Mouse (Mus musculus) hindbrain, embryonic 13.5 days (tissue): ENCODE results near the gene Sco1. TPM values are rescaled to one million over a fixed set of nuclear protein-coding genes. Genes with fewer than 3 reads are reported as not detected.
A peak's percentile ranks its signal among the peaks of the same experiment; 100 is the strongest.

ENCODE experiments used
- ATAC-seq: fragments of 200-750 bp; cut with Nextera tagmentation; 2 replicates; pipeline ENCODE4 v1.8.0; 2017; ENCODE audit warnings: moderate TSS enrichment; ENCODE audit not compliant: low FRiP score
- H3K27ac ChIP-seq: fragments of 300-500 bp; sonication (generic); 2 replicates; pipeline ENCODE4 v1.5.1; 2015; ENCODE audit warnings: inconsistent platforms, mild to moderate bottlenecking, moderate library complexity
- H3K27me3 ChIP-seq: fragments of 300-500 bp; sonication (generic); 2 replicates; pipeline ENCODE4 v1.6.1; 2015; ENCODE audit warnings: mild to moderate bottlenecking, inconsistent platforms
- H3K36me3 ChIP-seq: fragments of 300-500 bp; sonication (generic); 2 replicates; pipeline ENCODE4 v1.6.1; 2015; ENCODE audit warnings: mild to moderate bottlenecking, inconsistent platforms
- H3K4me1 ChIP-seq: fragments of 300-500 bp; sonication (generic); replicated peaks from 2 replicates; pipeline ENCODE4 v1.6.1; 2015; ENCODE audit warnings: inconsistent platforms
- H3K4me2 ChIP-seq: fragments of 300-500 bp; sonication (generic); 2 replicates; pipeline ENCODE4 v1.6.1; 2015; ENCODE audit warnings: inconsistent platforms, mild to moderate bottlenecking, moderate library complexity
- H3K4me3 ChIP-seq: fragments of 300-500 bp; sonication (generic); 2 replicates; pipeline ENCODE4 v1.5.1; 2015; ENCODE audit warnings: mild to moderate bottlenecking, inconsistent platforms
- H3K9ac ChIP-seq: fragments of 300-500 bp; sonication (generic); 2 replicates; pipeline ENCODE4 v1.6.1; 2015; ENCODE audit warnings: mild to moderate bottlenecking, inconsistent platforms
- H3K9me3 ChIP-seq: fragments of 300-500 bp; sonication (generic); 2 replicates; pipeline ENCODE4 v1.6.1; 2016; ENCODE audit warnings: inconsistent platforms
- WGBS: fragments of 180-500 bp; shearing (Covaris S2); methylation state at CpG from one replicate; pipeline ENCODE4 v1.1.7; 2015; 5-methylcytosine and 5-hydroxymethylcytosine counted together
- microRNA-seq: library from miRNA; unstranded; fragments of <30 nt; microRNA quantifications from one replicate; pipeline ENCODE4, GENCODE M21; 2016
- polyA plus RNA-seq: library from polyadenylated mRNA; unstranded; fragments of >200 nt; fragmentation: Nextera tagmentation; extraction: Ambion mirVana; gene quantifications from 2 replicates; pipeline ENCODE4 v1.2.1, GENCODE M21; 2015

Sco1 gene
- polyA plus RNA-seq, 1 experiment from 2014 or later, result 13.1 TPM

DNA sequence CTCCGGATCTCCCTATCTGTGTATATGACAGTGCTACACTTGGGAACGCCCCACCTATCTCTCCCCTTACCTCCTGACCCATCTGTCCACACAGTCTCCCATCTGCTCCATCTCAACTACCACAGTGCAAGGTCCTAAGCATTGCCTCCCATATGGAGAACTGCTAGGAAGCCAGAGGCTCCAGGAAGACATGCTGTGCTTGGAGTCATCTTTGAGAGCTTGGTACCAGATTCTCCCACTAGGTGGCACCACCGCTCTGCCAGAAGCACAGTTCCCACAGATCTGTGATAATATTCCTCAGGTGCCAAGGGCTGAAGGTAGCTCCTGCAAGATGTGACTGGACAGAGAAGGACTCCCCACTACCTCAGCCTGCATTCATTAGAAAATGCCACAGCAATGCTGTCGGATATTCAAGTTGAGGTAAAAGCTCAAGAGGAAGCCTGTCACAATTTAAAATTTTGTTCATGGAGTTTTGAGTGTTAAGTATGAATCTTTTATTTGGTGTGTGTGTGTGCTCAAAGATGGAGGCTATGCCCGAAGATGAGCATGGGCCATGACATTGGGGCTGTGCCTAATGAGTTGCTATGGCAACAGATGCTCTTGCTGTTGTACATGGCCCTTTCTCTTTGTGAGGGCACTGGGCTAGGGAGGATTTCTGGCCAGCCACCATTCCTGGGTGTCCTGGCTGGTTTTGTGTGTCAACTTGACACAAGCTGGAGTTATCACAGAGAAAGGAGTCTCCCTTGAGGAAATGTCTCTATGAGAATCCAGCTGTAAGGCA is 57.9 kb downstream of the Sco1 start:
- 33% methylated on average over 5 of the region's 5 CpGs for WGBS
- no peak overlapping the region for H3K27ac ChIP-seq

DNA sequence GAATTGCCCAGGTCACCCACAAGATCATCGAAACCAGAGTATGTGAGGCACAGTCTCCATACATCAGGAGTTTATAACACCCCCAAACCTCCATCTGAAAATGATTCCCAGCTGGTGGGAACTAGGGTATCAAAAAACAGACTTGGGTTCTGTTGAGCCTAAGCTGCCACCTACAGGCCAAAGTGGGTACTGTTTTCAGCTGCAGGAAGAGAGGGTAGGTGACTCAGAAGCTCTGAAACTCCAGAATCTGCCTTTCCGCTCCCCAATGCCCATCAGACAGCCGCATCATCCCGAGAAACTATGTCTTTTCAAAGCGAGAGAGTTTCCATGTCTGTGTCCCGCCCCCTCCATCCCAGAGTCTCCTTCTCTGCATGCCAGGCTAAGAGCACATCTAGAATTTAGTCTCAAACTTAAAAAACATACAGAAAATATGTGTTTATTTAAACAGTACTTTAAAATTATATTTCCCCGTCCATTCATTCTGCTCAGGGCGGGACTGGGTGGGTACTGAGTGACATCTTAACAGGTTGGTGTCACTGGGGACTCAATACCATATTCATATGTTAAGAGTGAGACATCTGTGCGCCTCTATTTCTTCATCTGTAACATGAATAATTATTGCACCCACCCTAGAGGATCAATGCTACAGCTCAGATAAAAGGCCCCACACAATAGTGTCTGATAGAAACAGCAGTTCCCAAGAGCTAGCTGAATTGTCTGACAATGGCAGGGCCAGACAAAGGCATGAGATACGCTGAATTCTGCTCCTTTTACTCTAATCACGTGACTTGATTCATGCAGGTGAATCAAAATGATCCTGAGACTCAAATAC is 59.8 kb downstream of the Sco1 start:
- H3K4me3 ChIP-seq, result no peak overlapping the region
- no peak overlapping the region for H3K27ac ChIP-seq
- no peaks in the 10 kb centered on the region for H3K36me3 ChIP-seq
- H3K9me3 ChIP-seq, result no peaks in the 10 kb centered on the region
- 0 out of 2 replicates have a peak, but pooled peaks cover 6% of the 10 kb centered on the region for H3K27me3 ChIP-seq
- no peaks in the 10 kb centered on the region for H3K4me1 ChIP-seq
- no peak overlapping the region for H3K9ac ChIP-seq
- 28% methylated on average over 11 of the region's 11 CpGs for WGBS
- ATAC-seq, result no peak; the same call in 1 of the 2 replicates
- no peak overlapping the region for H3K4me2 ChIP-seq

More for the DNA sequence above, 57.9 kb downstream of the Sco1 start:
- no peak overlapping the region for H3K4me3 ChIP-seq
- no peaks in the 10 kb centered on the region for H3K36me3 ChIP-seq
- no peak overlapping the region for H3K4me2 ChIP-seq
- no peaks in the 10 kb centered on the region for H3K9me3 ChIP-seq
- ATAC-seq, result peak; percentile 68; the same call in 1 of the 2 replicates
- 0 out of 2 replicates have a peak, but pooled peaks cover 6% of the 10 kb centered on the region for H3K27me3 ChIP-seq
- no peak overlapping the region for H3K9ac ChIP-seq
- H3K4me1 ChIP-seq, result peaks cover 5% of the 10 kb centered on the region; the same call in 1 of the 2 replicates

DNA sequence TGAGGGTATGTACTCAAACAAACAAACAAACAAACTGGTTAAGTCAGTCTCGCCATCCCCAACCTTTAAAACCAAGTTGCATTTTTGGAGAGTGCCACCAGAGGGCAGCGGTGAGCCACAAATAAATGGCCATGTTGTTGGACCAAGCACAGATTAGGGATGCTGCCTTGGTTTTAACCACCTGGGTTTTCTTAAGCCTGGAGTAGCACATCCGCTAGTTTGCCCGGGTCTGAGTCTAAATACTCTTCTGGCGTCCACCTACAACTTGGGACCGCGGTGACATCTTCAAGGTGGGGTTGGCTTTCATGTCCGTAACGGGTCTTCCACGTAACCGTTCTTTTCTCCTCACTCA is 60.4 kb downstream of the Sco1 start:
- H3K9ac ChIP-seq, result no peak overlapping the region
- peak; percentile 60; the same call in 1 of the 2 replicates for ATAC-seq
- no peaks in the 10 kb centered on the region for H3K9me3 ChIP-seq
- H3K4me3 ChIP-seq, result no peak overlapping the region
- H3K4me1 ChIP-seq, result no peaks in the 10 kb centered on the region
- H3K27me3 ChIP-seq, result 0 out of 2 replicates have a peak, but pooled peaks cover 6% of the 10 kb centered on the region
- WGBS, result 43% methylated on average over 11 of the region's 11 CpGs
- H3K36me3 ChIP-seq, result no peaks in the 10 kb centered on the region
- no peak overlapping the region for H3K27ac ChIP-seq
- no peak overlapping the region for H3K4me2 ChIP-seq

DNA sequence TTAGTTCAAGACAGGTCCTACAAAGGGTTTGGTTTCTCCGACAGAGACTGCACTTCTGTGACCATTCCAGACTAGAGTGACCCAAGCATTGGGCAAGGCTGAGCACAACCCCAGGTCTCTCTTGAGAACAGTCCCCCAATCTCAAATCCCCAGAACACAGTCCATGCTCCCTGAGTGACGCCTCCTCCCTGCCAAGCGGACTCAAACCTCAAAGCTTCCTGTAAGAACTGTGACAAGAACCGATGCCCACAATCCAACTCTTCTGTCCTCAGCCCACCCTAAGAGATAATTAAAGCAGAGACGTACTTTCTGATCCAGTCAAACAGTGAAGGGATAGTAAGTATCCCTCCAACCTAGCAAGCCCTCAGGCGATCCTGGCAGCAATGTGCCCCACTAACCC is 60.9 kb downstream of the Sco1 start:
- Histone ChIP-seq H3K4me1 (no peaks in the 10 kb centered on the region), H3K4me2 (no peak overlapping the region), H3K9ac (no peak overlapping the region), H3K36me3 (no peaks in the 10 kb centered on the region), H3K27me3 (0 out of 2 replicates have a peak, but pooled peaks cover 6% of the 10 kb centered on the region), H3K9me3 (no peaks in the 10 kb centered on the region), H3K27ac (no peak overlapping the region), H3K4me3 (no peak overlapping the region)
- no peak for ATAC-seq
- 94% methylated on average over 6 of the region's 6 CpGs for WGBS

DNA sequence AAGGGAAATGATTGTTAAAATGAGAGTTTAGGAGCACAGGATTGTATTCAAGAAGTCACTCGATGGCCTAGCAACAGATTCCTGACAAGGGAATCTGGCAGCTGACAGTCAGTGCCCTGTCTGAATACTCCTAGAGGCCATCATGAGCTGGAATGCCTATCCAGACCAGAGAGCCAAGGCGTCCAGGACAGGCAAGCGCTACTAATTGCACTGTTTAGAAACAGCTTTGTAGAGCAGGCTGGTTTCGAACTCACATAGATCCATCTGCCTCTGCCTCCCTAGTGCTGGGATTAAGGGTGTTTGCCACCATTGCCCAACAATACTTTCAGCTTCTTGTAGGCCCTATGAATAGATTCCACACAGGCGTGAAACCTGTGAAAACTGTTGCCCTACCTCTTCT is 61.8 kb downstream of the Sco1 start:
- no peak overlapping the region for H3K4me2 ChIP-seq
- H3K4me1 ChIP-seq, result no peaks in the 10 kb centered on the region
- H3K4me3 ChIP-seq, result no peak overlapping the region
- H3K9ac ChIP-seq, result no peak overlapping the region
- ATAC-seq, result no peak
- no peaks in the 10 kb centered on the region for H3K36me3 ChIP-seq
- WGBS, result 93% methylated on average over 5 of the region's 5 CpGs
- H3K9me3 ChIP-seq, result no peaks in the 10 kb centered on the region
- 0 out of 2 replicates have a peak, but pooled peaks cover 6% of the 10 kb centered on the region for H3K27me3 ChIP-seq
- H3K27ac ChIP-seq, result no peak overlapping the region

- no peak overlapping the region for H3K4me2 ChIP-seq
- peaks cover 6% of the 10 kb centered on the region; the same call in 1 of the 2 replicates for H3K4me1 ChIP-seq
- no peak overlapping the region for H3K27ac ChIP-seq
- no peaks in the 10 kb centered on the region for H3K36me3 ChIP-seq
- 0 out of 2 replicates have a peak, but pooled peaks cover 6% of the 10 kb centered on the region for H3K27me3 ChIP-seq
- H3K4me3 ChIP-seq, result no peak overlapping the region
- H3K9me3 ChIP-seq, result no peaks in the 10 kb centered on the region
- WGBS, result 91% methylated on average over 12 of the region's 12 CpGs
- H3K9ac ChIP-seq, result no peak overlapping the region
- ATAC-seq, result no peak
Measured at GRCm38 (mm10) chr11:67114901-67115300, 62.4 kb downstream of the Sco1 start.

Small RNAs within 50 kb of the gene (microRNA-seq; reads per million reads assigned to microRNA genes)
- gene Mir6923, result not detected

Other genes with a start within 250 kb of the Sco1 start
- gene Pirt, start 140.7 kb upstream of the Sco1 start, polyA plus RNA-seq, result 8.6 and 10.4 TPM in 2 replicates
- not detected in 2 replicates for gene Tmem238l, start 96.0 kb upstream of the Sco1 start, polyA plus RNA-seq
- 0.93 and 1.0 TPM in 2 replicates for gene Tmem220, start 27.5 kb upstream of the Sco1 start, polyA plus RNA-seq
- gene Adprm, start 76 bp upstream of the Sco1 start, polyA plus RNA-seq, result 34.5 and 35.2 TPM in 2 replicates
- gene Myh3, start 25.6 kb downstream of the Sco1 start, polyA plus RNA-seq, result 0.89 and 1.8 TPM in 2 replicates
- gene Myh2, start 118.4 kb downstream of the Sco1 start, polyA plus RNA-seq, result 0.16 and 0.25 TPM in 2 replicates
- 0.14 TPM in 1 of 2 replicates, not detected in the other for gene Myh1, start 147.4 kb downstream of the Sco1 start, polyA plus RNA-seq
- gene Myh4, start 185.4 kb downstream of the Sco1 start, polyA plus RNA-seq, result not detected in 2 replicates
- gene Myh8, start 224.5 kb downstream of the Sco1 start, polyA plus RNA-seq, result 0.84 and 2.5 TPM in 2 replicates